Mouse (Mus musculus) cerebellum, adult (tissue): Measurements from ENCODE around the gene Tnfrsf11a.

ENCODE experiments used
- ATAC-seq: cut with Nextera tagmentation; 2 replicates; pipeline ENCODE4 v1.9.2; 2017; ENCODE audit warnings: mild to moderate bottlenecking, moderate library complexity, mixed read lengths; ENCODE audit not compliant: insufficient number of reproducible peaks, low FRiP score, low TSS enrichment

Tnfrsf11a gene

GRCm38 (mm10) chr1:105886358-105886757, 105.8 kb downstream of the Tnfrsf11a start:
- ATAC-seq, result no peak

GRCm38 (mm10) chr1:105891032-105891725, 110.7 kb downstream of the Tnfrsf11a start:
- ATAC-seq, result peak; percentile 81

GRCm38 (mm10) chr1:105895019-105895418, 114.5 kb downstream of the Tnfrsf11a start:
- peak; percentile 67 for ATAC-seq
